Mouse (Mus musculus): ENCODE data around the gene Hsdl2. TPM values are rescaled to one million over a fixed set of nuclear protein-coding genes. Genes with fewer than 3 reads are reported as not detected.

The Hsdl2 gene
- polyA plus RNA-seq, 1 experiment from 2014 or later: 17.5 TPM

- H3K4me1 ChIP-seq (replicated peaks; ENCODE audit: control insufficient read depth, insufficient read depth, low read length): no peaks in the 10 kb centered on the region
- WGBS: 82% methylated on average over 2 of the region's 2 CpGs
- no peaks in the 10 kb centered on the region for H3K27me3 ChIP-seq (replicated peaks; ENCODE audit: control insufficient read depth, insufficient read depth, low read length)
- DNase-seq (ENCODE audit: low spot score) (no peak), ATAC-seq (replicated peaks; ENCODE audit: low FRiP score, low TSS enrichment, low read depth) (no peak)
- no peak overlapping the region for H3K9ac ChIP-seq (ENCODE audit: low read length)
- H3K36me3 ChIP-seq (ENCODE audit: control insufficient read depth, insufficient read depth, low read length): no peaks in the 10 kb centered on the region; the same call in 1 of the 2 replicates
- H3K4me3 ChIP-seq (ENCODE audit: low read depth, low read length): no peak overlapping the region
- no peaks in the 10 kb centered on the region for H3K9me3 ChIP-seq (ENCODE audit: control insufficient read depth, low read length)
- no peak overlapping the region for H3K27ac ChIP-seq (ENCODE audit: low read depth)
- H3K4me2 ChIP-seq (ENCODE audit: low read length): no peak overlapping the region
Observed at GRCm38 (mm10) chr4:59596556-59596955, 15.2 kb downstream of the Hsdl2 start.

- no peak for ATAC-seq (replicated peaks; ENCODE audit: low FRiP score, low TSS enrichment, low read depth)
- no peak overlapping the region for H3K4me2 ChIP-seq (ENCODE audit: low read length)
- no peak for DNase-seq (ENCODE audit: low spot score)
- H3K27ac ChIP-seq (ENCODE audit: low read depth): no peak overlapping the region
- no peaks in the 10 kb centered on the region for H3K36me3 ChIP-seq (ENCODE audit: control insufficient read depth, insufficient read depth, low read length)
- no peak overlapping the region for H3K9ac ChIP-seq (ENCODE audit: low read length)
- WGBS: 89% methylated on average over 4 of the region's 4 CpGs
- H3K4me1 ChIP-seq (replicated peaks; ENCODE audit: control insufficient read depth, insufficient read depth, low read length): no peaks in the 10 kb centered on the region
- H3K4me3 ChIP-seq (ENCODE audit: low read depth, low read length): no peak overlapping the region
- no peaks in the 10 kb centered on the region for H3K27me3 ChIP-seq (replicated peaks; ENCODE audit: control insufficient read depth, insufficient read depth, low read length)
- H3K9me3 ChIP-seq (ENCODE audit: control insufficient read depth, low read length): no peaks in the 10 kb centered on the region
Observed at GRCm38 (mm10) chr4:59602704-59603103, 21.3 kb downstream of the Hsdl2 start.

- no peak overlapping the region for H3K27ac ChIP-seq (ENCODE audit: low read depth)
- no peak for ATAC-seq (replicated peaks; ENCODE audit: low FRiP score, low TSS enrichment, low read depth)
- WGBS: 73% methylated on average over 3 of the region's 3 CpGs
- no peak for DNase-seq (ENCODE audit: low spot score)
- H3K4me2 ChIP-seq (ENCODE audit: low read length): no peak overlapping the region
- no peaks in the 10 kb centered on the region for H3K27me3 ChIP-seq (replicated peaks; ENCODE audit: control insufficient read depth, insufficient read depth, low read length)
- H3K9me3 ChIP-seq (ENCODE audit: control insufficient read depth, low read length): no peaks in the 10 kb centered on the region
- no peak overlapping the region for H3K4me3 ChIP-seq (ENCODE audit: low read depth, low read length)
- H3K9ac ChIP-seq (ENCODE audit: low read length): no peak overlapping the region
- no peaks in the 10 kb centered on the region for H3K4me1 ChIP-seq (replicated peaks; ENCODE audit: control insufficient read depth, insufficient read depth, low read length)
- no peaks in the 10 kb centered on the region for H3K36me3 ChIP-seq (ENCODE audit: control insufficient read depth, insufficient read depth, low read length)
Observed at GRCm38 (mm10) chr4:59604892-59605291, 23.5 kb downstream of the Hsdl2 start.

GRCm38 (mm10) chr4:59605501-59605900, 24.1 kb downstream of the Hsdl2 start:
- WGBS: 97% methylated on average over 3 of the region's 3 CpGs
- no peaks in the 10 kb centered on the region for H3K36me3 ChIP-seq (ENCODE audit: control insufficient read depth, insufficient read depth, low read length)
- DNase-seq (ENCODE audit: low spot score): no peak
- no peak for ATAC-seq (replicated peaks; ENCODE audit: low FRiP score, low TSS enrichment, low read depth)
- H3K4me3 ChIP-seq (ENCODE audit: low read depth, low read length): no peak overlapping the region
- no peaks in the 10 kb centered on the region for H3K4me1 ChIP-seq (replicated peaks; ENCODE audit: control insufficient read depth, insufficient read depth, low read length)
- H3K27ac ChIP-seq (ENCODE audit: low read depth): no peak overlapping the region
- no peaks in the 10 kb centered on the region for H3K9me3 ChIP-seq (ENCODE audit: control insufficient read depth, low read length)
- no peak overlapping the region for H3K9ac ChIP-seq (ENCODE audit: low read length)
- H3K4me2 ChIP-seq (ENCODE audit: low read length): no peak overlapping the region
- no peaks in the 10 kb centered on the region for H3K27me3 ChIP-seq (replicated peaks; ENCODE audit: control insufficient read depth, insufficient read depth, low read length)

GRCm38 (mm10) chr4:59610411-59610810, 29.0 kb downstream of the Hsdl2 start:
- no peaks in the 10 kb centered on the region for H3K36me3 ChIP-seq (ENCODE audit: control insufficient read depth, insufficient read depth, low read length)
- no peaks in the 10 kb centered on the region for H3K27me3 ChIP-seq (replicated peaks; ENCODE audit: control insufficient read depth, insufficient read depth, low read length)
- no peak overlapping the region for H3K27ac ChIP-seq (ENCODE audit: low read depth)
- H3K4me2 ChIP-seq (ENCODE audit: low read length): no peak overlapping the region
- H3K4me1 ChIP-seq (replicated peaks; ENCODE audit: control insufficient read depth, insufficient read depth, low read length): no peaks in the 10 kb centered on the region
- H3K9me3 ChIP-seq (ENCODE audit: control insufficient read depth, low read length): no peaks in the 10 kb centered on the region
- H3K9ac ChIP-seq (ENCODE audit: low read length): no peak overlapping the region
- no peak for ATAC-seq (replicated peaks; ENCODE audit: low FRiP score, low TSS enrichment, low read depth)
- DNase-seq (ENCODE audit: low spot score): no peak
- 71% methylated on average over 3 of the region's 3 CpGs for WGBS
- no peak overlapping the region for H3K4me3 ChIP-seq (ENCODE audit: low read depth, low read length)

GRCm38 (mm10) chr4:59614986-59615385, 33.6 kb downstream of the Hsdl2 start:
- Histone ChIP-seq H3K27ac (ENCODE audit: low read depth) (no peak overlapping the region), H3K4me2 (ENCODE audit: low read length) (no peak overlapping the region), H3K4me3 (ENCODE audit: low read depth, low read length) (no peak overlapping the region), H3K9ac (ENCODE audit: low read length) (no peak overlapping the region), H3K27me3 (replicated peaks; ENCODE audit: control insufficient read depth, insufficient read depth, low read length) (no peaks in the 10 kb centered on the region), H3K36me3 (ENCODE audit: control insufficient read depth, insufficient read depth, low read length) (no peaks in the 10 kb centered on the region), H3K4me1 (replicated peaks; ENCODE audit: control insufficient read depth, insufficient read depth, low read length) (no peaks in the 10 kb centered on the region), H3K9me3 (ENCODE audit: control insufficient read depth, low read length) (no peaks in the 10 kb centered on the region)
- ATAC-seq (replicated peaks; ENCODE audit: low FRiP score, low TSS enrichment, low read depth) (no peak), DNase-seq (ENCODE audit: low spot score) (no peak)
- 23% methylated on average over 1 of the region's 1 CpGs for WGBS

GRCm38 (mm10) chr4:59619611-59620245, 38.4 kb downstream of the Hsdl2 start:
- WGBS: 87% methylated on average over 5 of the region's 5 CpGs
- Histone ChIP-seq H3K27me3 (replicated peaks; ENCODE audit: control insufficient read depth, insufficient read depth, low read length) (no peaks in the 10 kb centered on the region), H3K27ac (ENCODE audit: low read depth) (no peak overlapping the region), H3K9me3 (ENCODE audit: control insufficient read depth, low read length) (no peaks in the 10 kb centered on the region), H3K4me1 (replicated peaks; ENCODE audit: control insufficient read depth, insufficient read depth, low read length) (no peaks in the 10 kb centered on the region), H3K36me3 (ENCODE audit: control insufficient read depth, insufficient read depth, low read length) (no peaks in the 10 kb centered on the region), H3K4me3 (ENCODE audit: low read depth, low read length) (no peak overlapping the region), H3K4me2 (ENCODE audit: low read length) (no peak overlapping the region), H3K9ac (ENCODE audit: low read length) (no peak overlapping the region)
- DNase-seq (ENCODE audit: low spot score) (no peak), ATAC-seq (replicated peaks; ENCODE audit: low FRiP score, low TSS enrichment, low read depth) (no peak)

GRCm38 (mm10) chr4:59625676-59625997, 44.3 kb downstream of the Hsdl2 start:
- Histone ChIP-seq H3K4me3 (ENCODE audit: low read depth, low read length) (peak overlapping the region; percentile 91), H3K27ac (ENCODE audit: low read depth) (peak overlapping the region; percentile 34; the same call in 1 of the 2 replicates), H3K4me2 (ENCODE audit: low read length) (peak overlapping the region; percentile 78), H3K27me3 (replicated peaks; ENCODE audit: control insufficient read depth, insufficient read depth, low read length) (no peaks in the 10 kb centered on the region), H3K9ac (ENCODE audit: low read length) (peak overlapping the region; percentile 81), H3K9me3 (ENCODE audit: control insufficient read depth, low read length) (no peaks in the 10 kb centered on the region), H3K36me3 (ENCODE audit: control insufficient read depth, insufficient read depth, low read length) (no peaks in the 10 kb centered on the region), H3K4me1 (replicated peaks; ENCODE audit: control insufficient read depth, insufficient read depth, low read length) (peaks cover 12% of the 10 kb centered on the region)
- WGBS: under 1% methylated on average over 18 of the region's 18 CpGs
- ATAC-seq (replicated peaks; ENCODE audit: low FRiP score, low TSS enrichment, low read depth) (peak; percentile 63), DNase-seq (ENCODE audit: low spot score) (no peak)

Measured in intestine, embryonic 14.5 days (tissue).